Mouse (Mus musculus) C2C12 (cell line): Measurements from ENCODE around the gene Creb1. TPM values are rescaled to one million over a fixed set of nuclear protein-coding genes. Genes with fewer than 3 reads are reported as not detected.

Source experiments
- H3K27me3 ChIP-seq: one replicate; pipeline ENCODE4 v1.6.1; 2011; ENCODE audit not compliant: control insufficient read depth, insufficient read depth, insufficient read length
- H3K36me3 ChIP-seq: one replicate; pipeline ENCODE4 v1.6.1; 2011; ENCODE audit not compliant: control insufficient read depth, insufficient read depth
- H3K4me3 ChIP-seq: one replicate; pipeline ENCODE4 v1.5.1; 2011; ENCODE audit warnings: mild to moderate bottlenecking, control low read depth; ENCODE audit not compliant: poor library complexity, insufficient read depth, severe bottlenecking
- H3K79me2 ChIP-seq: one replicate; pipeline ENCODE4 v1.6.1; 2011; ENCODE audit not compliant: control insufficient read depth, insufficient read depth
- H3K79me3 ChIP-seq: one replicate; pipeline ENCODE4 v1.6.1; 2011; ENCODE audit warnings: low read depth, control low read depth
- H3ac ChIP-seq: one replicate; pipeline ENCODE3; 2011; ENCODE audit warnings: low read depth; ENCODE audit not compliant: control insufficient read depth, insufficient read length
- CEBPB ChIP-seq: IDR thresholded peaks from one replicate; pipeline ENCODE4 v1.6.1; 2011; ENCODE audit warnings: low read depth, mild to moderate bottlenecking, control low read depth, moderate library complexity
- CTCF ChIP-seq: IDR thresholded peaks from one replicate; pipeline ENCODE4 v1.5.1; 2011; ENCODE audit not compliant: control insufficient read depth, insufficient read depth, insufficient read length
- FOSL1 ChIP-seq: IDR thresholded peaks from one replicate; pipeline ENCODE4 v1.8.0; 2011; ENCODE audit warnings: mild to moderate bottlenecking, low read length; ENCODE audit not compliant: poor library complexity, insufficient read depth, severe bottlenecking
- MAX ChIP-seq: IDR thresholded peaks from one replicate; pipeline ENCODE4 v1.6.1; 2011; ENCODE audit warnings: mild to moderate bottlenecking, control low read depth
- MYOD1 ChIP-seq: IDR thresholded peaks from one replicate; pipeline ENCODE4 v1.6.1; 2011; ENCODE audit warnings: low read depth; ENCODE audit not compliant: control insufficient read depth, insufficient read length
- MYOG ChIP-seq: IDR thresholded peaks from one replicate; pipeline ENCODE4 v1.6.1; 2011; ENCODE audit not compliant: control insufficient read depth, insufficient read length; ENCODE audit errors: extremely low read depth
- USF1 ChIP-seq: IDR thresholded peaks from one replicate; pipeline ENCODE4 v1.6.1; 2011; ENCODE audit warnings: low read depth, mild to moderate bottlenecking, control low read depth, moderate library complexity
- polyA plus RNA-seq: library from polyadenylated mRNA; unstranded; fragments of >200 nt; fragmentation: generic; extraction: Trizol; gene quantifications from one replicate; pipeline ENCODE4 v1.2.1, GENCODE M21; 2012; ENCODE audit warnings: missing spikeins

The Creb1 gene
- polyA plus RNA-seq, 1 experiment: 11.2 TPM

GRCm38 (mm10) chr1:64609976-64610375 lies 77.5 kb downstream of the Creb1 start:
- Histone ChIP-seq H3K27me3 (no peaks in the 10 kb centered on the region), H3K79me2 (peaks cover 89% of the 10 kb centered on the region), H3K79me3 (peaks cover 39% of the 10 kb centered on the region), H3K36me3 (peaks cover 78% of the 10 kb centered on the region), H3ac (no peak overlapping the region), H3K4me3 (no peak overlapping the region)
- no peak for TF ChIP-seq CEBPB
- TF ChIP-seq MYOD1: peak; percentile 3

GRCm38 (mm10) chr1:64614311-64614710 lies 81.9 kb downstream of the Creb1 start:
- Histone ChIP-seq H3K79me3 (peaks cover 25% of the 10 kb centered on the region), H3ac (peak overlapping the region; percentile 24), H3K27me3 (no peaks in the 10 kb centered on the region), H3K79me2 (peaks cover 75% of the 10 kb centered on the region), H3K4me3 (peak overlapping the region; percentile 11), H3K36me3 (peaks cover 39% of the 10 kb centered on the region)
- TF ChIP-seq MYOD1: no peak
- TF ChIP-seq CEBPB: no peak
- TF ChIP-seq USF1: no peak
- TF ChIP-seq FOSL1: no peak
- TF ChIP-seq MAX: no peak
- TF ChIP-seq CTCF: no peak
- TF ChIP-seq MYOG: no peak

GRCm38 (mm10) chr1:64614801-64615345 lies 82.4 kb downstream of the Creb1 start:
- Histone ChIP-seq H3K79me3 (peaks cover 25% of the 10 kb centered on the region), H3ac (peak overlapping the region; percentile 93), H3K27me3 (no peaks in the 10 kb centered on the region), H3K79me2 (peaks cover 73% of the 10 kb centered on the region), H3K4me3 (peak overlapping the region; percentile 36), H3K36me3 (peaks cover 35% of the 10 kb centered on the region)
- TF ChIP-seq MYOD1 (no peak), CEBPB (no peak), USF1 (no peak), MYOG (no peak), FOSL1 (no peak), CTCF (no peak), MAX (no peak)

GRCm38 (mm10) chr1:64615531-64615991 lies 83.1 kb downstream of the Creb1 start:
- Histone ChIP-seq H3K79me3 (peaks cover 25% of the 10 kb centered on the region), H3K36me3 (peaks cover 30% of the 10 kb centered on the region), H3K79me2 (peaks cover 66% of the 10 kb centered on the region), H3K27me3 (no peaks in the 10 kb centered on the region), H3ac (no peak overlapping the region), H3K4me3 (peak overlapping the region; percentile 91)
- TF ChIP-seq USF1 (peak; percentile 40), MAX (peak; percentile 84), CTCF (no peak), FOSL1 (peak; percentile 78), MYOD1 (peak; percentile 91)

- peaks cover 24% of the 10 kb centered on the region for H3K79me3 ChIP-seq
- H3ac ChIP-seq: peak overlapping the region; percentile 5
- H3K36me3 ChIP-seq: peaks cover 31% of the 10 kb centered on the region
- no peaks in the 10 kb centered on the region for H3K27me3 ChIP-seq
- peaks cover 61% of the 10 kb centered on the region for H3K79me2 ChIP-seq
- TF ChIP-seq MAX (no peak), FOSL1 (no peak), CTCF (no peak), MYOD1 (no peak), CEBPB (no peak), USF1 (no peak), MYOG (no peak)
- peak overlapping the region; percentile 91 for H3K4me3 ChIP-seq
Measured at GRCm38 (mm10) chr1:64616076-64616475, 83.6 kb downstream of the Creb1 start.

GRCm38 (mm10) chr1:64616531-64616880 lies 84.1 kb downstream of the Creb1 start:
- Histone ChIP-seq H3K4me3 (peak overlapping the region; percentile 91), H3K79me2 (peaks cover 57% of the 10 kb centered on the region), H3K27me3 (no peaks in the 10 kb centered on the region), H3K36me3 (peaks cover 26% of the 10 kb centered on the region), H3ac (peak overlapping the region; percentile 87), H3K79me3 (peaks cover 21% of the 10 kb centered on the region)
- TF ChIP-seq FOSL1 (no peak), MYOD1 (no peak), MYOG (no peak), CEBPB (no peak), MAX (no peak), CTCF (no peak), USF1 (no peak)
